Mouse (Mus musculus) gastrocnemius, adult 8-10 months (tissue): ENCODE data around the gene Plcl1. TPM values are rescaled to one million over a fixed set of nuclear protein-coding genes. Genes with fewer than 3 reads are reported as not detected.

Experiments used
- DNase-seq, 2 experiments: peaks; one replicate each; pipeline ENCODE4 v3.0.0; 2022; ENCODE audit warnings: low spot score in 2 of 2
- total RNA-seq, 4 experiments: library from RNA; stranded (reverse); gene quantifications; 2 replicates each; pipeline ENCODE4 v1.2.4; 2022

The Plcl1 gene
- total RNA-seq, 4 experiments from 2014 or later = 3.4 to 4.5 (median 4.3) TPM

DNA sequence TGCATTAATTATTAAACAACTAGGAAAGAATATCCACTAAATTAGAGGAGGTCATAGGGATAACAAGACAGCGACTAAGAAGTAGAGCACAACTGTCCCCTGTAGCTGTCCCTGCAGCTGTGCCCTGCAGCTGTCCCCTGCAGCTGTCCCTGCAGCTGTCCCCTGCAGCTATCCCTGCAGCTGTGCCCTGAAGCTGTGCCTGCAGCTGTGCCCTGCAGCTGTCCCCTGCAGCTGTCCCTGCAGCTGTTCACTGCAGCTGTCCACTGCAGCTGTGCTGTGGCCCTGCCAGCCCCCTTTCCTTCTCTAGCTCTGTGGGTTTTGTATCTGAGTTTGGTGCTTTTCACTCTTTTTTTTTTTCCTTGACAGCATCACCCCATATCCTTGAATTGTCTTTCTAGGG lies 118.2 kb downstream of the Plcl1 start:
- no peak for DNase-seq

DNA sequence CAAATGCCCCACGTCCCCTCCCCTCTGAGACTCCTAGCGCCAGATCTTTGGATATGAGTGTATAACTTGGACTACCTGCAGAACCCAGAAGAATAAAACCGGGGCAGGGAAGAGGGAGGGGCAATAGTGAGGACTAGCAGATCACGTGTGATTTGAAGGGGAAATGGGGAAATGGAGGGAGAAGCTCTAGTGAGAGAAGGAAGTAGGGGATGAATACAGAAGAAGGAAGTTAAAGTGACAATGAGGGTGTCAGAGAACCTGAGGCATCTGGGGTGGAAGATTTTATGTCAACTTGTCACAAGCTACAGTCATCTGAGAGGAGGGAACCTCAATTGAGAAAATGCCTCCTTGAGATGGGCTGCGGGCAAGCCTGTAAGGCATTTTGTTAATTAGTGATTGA lies 119.4 kb downstream of the Plcl1 start:
- DNase-seq = no peak

DNA sequence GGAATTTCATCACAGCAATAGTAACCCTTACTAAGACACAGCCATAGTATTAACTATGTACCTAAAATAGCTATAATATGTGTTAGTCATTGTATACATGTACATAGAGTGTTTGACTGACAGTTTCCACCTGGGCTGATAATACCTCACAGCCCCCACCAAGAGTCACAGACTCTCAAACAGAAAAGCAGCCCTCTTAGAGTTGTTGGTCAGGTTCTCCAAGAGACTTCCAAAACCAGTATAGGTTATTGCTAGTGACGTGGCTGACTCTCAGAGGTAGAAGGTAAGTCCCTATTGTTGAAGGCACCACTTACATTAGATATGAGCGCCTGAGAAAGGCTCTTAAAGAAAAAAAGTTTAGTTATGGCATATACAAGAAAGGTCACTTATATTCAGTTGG lies 120.0 kb downstream of the Plcl1 start:
- DNase-seq = no peak

DNA sequence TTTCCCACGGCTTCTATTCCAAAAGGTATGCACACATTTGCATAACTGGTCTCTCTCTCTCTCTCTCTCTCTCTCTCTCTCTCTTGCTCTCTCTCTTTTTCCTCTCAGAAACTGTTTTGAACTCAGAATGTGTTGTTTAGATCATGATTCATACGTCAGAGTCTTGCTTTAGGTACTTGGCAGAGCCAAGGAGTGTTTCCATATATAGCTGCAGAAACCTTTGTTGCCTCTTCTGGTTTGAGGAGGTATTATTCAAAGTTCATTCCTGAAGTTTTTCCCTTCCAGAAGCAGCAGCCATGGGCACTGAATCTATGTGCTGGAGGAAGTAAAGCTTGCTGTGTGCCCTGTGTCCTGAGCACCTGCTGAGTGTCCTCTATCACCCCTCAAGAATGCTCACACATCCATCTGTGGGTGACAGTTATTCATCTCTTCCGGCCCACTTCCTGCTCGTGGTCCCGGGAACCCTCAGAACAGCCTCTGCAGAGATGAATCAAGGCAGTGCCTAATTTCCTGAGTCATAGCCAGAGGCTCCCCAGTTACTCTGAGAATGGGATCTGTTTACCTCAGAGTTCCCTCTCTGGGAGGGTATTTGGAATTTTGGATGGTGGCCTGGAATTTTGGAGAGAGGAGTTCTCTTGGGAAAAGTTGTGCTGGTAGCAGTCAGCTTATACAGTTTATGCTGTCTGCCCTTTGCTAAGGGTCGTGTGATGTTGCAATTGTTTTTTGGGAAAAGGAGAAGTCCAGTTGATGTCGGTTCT lies 123.0 kb downstream of the Plcl1 start:
- DNase-seq = no peak

DNA sequence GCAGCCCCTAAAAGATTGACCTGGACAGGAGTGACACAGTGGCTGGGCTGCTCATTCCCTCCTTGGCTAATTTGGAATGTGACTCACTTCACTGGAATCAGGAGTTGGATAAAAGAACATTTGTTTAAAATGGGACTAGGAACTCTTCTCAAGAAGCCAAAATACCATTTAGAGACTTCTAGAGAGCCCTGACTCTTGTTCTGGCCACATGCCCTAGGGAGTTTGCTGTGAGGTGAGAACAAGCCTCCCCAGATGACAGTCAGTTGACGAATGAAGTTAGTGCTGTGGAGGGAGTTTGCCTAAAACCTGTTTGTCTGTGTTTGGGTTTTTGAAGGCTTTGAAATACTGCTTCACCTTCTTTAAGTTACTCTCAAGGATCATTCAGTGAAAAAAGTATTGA lies 128.1 kb downstream of the Plcl1 start:
- DNase-seq = no peak

DNA sequence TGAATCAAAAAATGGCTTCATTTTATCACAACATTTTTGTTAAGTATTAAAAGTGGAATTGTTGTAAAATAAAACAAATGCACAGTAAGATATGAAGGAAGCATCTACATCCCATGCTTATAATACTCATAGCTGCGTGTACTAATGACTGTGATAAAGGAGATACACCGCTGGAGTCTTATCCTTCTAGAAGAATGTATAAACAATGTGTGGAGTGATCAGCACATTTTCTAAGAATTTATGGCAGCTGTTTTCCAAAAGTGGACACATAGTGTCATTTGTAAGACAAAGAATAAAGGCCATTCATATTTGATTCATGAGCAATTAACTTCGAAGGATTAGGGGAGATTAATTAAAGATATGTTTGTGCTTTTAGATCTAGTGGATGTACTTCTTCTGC lies 148.7 kb downstream of the Plcl1 start:
- DNase-seq = no peak

DNA sequence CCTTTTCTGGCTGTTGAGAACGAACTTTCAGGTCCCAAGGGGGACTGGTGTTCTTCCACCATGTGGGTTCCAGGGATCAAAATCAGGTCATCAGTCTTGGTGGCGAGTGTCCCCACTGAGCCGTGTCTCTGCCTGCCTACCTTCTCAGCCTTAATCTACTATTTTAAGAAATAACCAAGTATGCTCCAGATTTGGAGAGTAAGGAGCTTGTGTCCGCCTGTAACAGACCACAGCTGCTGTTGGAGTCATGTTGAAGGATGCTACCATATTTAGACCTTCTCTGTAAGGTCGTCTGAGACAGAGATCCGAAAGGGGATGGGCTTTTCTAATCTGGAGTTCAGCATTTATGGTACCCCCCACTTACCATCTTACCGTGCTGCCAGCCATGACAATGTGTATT lies 152.2 kb downstream of the Plcl1 start:
- no peak for DNase-seq

DNA sequence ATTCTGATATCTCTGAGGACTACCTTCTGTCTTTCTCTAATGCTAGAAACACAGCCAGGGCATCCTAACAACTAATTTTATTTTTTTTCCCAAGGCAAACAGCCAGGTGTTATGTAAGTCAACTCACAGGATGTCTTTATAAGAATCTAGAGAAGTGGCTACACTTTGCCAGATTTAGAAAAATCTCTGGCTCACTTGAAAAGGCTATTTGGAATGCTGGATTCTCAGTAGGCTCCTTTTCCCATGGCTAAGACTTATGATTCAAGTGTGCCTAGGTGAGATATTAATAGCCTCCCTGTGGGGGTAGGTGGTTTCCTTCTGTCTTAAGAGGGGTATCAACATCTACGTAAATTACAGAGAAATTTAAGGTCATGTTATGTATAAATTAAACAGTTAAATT lies 152.7 kb downstream of the Plcl1 start:
- no peak for DNase-seq

DNA sequence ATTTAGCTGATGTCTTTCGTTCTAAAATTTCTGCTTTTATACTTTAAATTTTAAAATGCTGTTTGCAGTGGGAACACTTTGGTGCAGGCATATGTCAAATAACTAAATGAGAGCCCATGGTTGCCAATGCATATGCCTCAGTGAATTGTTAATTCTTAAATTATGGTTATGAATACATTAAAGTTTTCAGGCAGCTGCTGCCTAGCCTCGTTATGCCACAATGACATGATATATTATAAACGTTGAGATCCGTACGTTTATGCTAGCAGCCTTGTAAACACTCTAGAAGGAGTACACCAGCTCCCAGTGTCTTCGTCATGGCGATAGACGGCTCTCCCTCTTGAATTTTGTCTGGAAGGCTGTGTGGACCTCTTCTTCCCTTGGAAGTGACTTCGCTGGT lies 154.3 kb downstream of the Plcl1 start:
- DNase-seq = no peak

DNA sequence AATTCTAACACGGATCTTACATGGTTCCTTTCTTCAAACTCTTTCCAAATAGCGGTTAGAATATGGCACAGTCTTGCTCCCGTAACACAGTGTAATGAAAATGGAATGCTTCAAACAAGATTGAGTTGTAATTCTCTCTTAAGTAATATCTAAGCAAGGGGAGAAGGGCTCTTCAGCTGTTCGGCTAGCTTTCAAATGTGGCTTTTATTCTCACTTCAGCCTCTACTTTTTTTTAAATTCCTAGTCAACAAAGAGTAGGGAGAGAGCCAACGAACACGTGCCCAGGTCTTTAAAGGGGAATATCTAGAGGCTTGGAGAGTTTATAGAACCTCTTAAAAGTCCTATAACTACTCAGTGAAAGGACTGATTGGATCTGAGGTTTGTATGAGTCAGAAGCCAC lies 160.2 kb downstream of the Plcl1 start:
- DNase-seq = no peak

DNA sequence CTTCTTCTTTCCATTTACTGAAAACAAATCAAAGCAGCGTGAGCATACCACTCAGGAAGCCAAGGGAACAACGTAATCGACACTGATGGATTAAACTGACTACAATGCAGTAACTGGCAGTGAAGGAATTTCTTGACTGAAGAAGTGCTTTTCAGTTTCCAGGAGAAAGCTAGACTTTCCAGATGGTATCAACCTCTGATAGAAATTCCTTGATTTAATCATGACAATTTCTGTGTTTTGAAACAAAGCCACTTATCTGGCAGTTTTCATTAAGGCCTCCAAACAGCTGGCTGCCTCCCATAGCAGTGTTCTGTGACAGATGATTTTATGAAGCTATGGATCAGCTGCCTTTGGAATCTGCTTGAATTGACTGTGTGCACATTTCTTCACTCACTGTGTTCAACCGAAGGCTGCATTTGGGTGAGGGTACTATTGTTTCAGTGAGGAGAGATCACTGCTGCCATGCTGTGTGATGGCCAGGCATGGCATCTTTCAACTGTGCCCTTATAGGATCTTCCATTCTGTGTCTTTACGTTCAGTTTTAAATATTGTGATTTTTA lies 162.2 kb downstream of the Plcl1 start:
- DNase-seq = no peak

DNA sequence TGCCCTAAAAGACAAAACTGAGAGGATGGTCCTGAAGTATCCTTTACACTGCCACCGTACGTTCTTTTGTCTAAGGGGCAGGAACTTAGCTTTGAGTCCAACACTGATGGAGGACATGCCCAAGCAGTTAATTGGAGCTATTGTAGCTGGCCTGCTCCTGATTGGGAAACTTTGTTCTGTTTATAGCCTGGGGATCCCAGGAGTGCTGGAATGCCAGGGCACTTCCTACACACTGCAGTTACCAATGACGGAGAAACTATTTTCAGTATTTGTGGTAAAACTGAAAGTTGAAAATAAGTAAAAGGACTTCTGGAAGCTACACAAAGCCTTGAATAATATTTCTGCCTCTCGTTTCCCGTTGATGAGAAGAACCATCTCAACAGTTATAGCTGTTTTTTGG lies 164.5 kb downstream of the Plcl1 start:
- no peak for DNase-seq

DNA sequence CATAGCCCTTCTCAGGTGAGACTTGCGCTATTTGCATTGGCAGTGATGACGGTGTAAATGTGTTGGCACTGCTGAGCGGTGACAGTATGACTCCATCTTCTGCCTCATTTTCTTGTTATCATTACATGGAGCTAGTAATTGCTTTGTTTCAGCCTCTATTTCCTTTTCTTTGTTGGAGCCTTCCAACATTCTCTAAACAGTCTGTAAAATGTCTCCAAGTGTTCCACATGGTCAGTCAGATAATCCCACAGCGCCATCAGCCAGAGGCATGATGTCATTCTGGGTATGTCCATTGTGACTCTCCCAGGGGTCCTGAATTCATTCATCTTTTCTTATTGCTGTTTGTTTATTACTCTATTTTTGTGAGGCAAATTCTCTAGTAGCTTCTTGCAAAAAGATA lies 165.7 kb downstream of the Plcl1 start:
- DNase-seq = no peak

DNA sequence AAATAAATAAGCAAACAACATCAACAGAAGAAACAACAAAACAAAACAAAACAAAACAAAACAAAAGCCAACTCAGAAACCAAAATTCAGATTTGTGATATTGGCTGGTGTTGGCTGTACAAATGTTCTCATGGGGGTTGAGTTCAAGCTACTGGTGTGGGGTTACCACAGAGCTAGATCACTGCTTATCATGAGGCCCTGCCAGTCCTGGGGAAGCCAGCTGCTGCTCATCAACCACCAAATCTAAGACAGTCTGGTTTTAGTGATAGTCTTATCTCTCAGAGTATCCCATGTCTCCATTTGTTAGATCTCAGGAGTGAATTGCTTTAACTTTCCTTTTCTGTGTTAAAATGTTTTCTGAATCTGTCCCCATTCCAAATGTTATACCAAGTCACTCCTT lies 166.5 kb downstream of the Plcl1 start:
- no peak for DNase-seq

DNA sequence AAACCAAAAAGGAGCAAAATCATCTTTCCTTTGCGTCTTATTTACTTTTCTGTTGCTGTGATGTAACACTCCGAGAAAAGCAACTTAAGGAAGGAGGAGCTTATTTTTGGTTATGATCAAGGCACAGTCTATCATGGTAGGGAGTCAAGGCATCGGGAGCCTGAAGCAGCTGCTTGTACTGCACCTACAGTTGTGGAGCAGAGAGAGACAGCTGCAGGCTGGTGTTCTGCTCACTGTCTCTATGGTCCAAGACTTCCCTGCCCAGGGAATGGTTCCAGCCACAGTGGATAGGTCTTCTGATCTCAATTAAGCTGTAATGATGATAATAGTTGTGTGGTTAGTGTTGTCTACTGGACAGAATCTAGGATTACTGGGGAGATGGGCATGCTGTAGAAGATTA lies 166.9 kb downstream of the Plcl1 start:
- DNase-seq = no peak

DNA sequence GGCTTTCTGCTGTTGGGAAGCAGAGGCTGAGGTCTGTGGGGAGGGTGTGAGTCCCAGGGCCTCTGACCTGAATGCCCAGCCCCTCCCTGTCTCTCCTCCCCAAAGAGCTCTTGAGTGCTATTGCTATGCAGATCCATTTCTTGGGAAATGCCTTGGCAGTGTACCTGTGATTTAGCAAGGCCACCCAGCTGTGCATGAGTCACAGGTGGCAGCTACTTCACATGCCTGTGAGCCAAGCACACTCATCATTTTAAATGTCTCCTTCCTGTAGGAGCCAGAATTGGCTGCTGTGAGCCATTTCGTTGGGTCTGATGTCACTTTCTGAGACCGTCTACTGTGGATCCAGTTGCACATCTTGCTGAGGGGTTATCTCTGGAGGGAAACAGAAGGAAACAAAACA lies 170.2 kb downstream of the Plcl1 start:
- DNase-seq = peak; percentile 58 to 75

DNA sequence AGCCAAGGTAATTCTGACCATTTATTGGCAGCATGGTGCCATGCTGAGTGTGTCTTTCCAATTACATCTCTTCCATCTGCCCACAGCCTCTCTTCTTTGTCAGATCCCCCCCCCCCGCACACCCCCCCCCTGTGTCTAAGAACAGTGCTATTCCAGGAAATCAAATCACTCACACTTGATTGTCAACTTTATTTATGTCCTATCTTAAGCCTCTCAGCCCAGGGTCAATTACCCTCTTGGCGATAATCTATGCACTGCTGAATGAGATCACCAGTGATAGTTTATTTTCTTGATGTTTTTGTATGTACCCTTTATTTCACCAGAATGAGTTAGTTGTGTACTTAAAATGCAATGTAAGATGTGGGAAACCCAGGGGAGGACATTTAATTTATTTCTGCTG lies 176.0 kb downstream of the Plcl1 start:
- no peak for DNase-seq

DNA sequence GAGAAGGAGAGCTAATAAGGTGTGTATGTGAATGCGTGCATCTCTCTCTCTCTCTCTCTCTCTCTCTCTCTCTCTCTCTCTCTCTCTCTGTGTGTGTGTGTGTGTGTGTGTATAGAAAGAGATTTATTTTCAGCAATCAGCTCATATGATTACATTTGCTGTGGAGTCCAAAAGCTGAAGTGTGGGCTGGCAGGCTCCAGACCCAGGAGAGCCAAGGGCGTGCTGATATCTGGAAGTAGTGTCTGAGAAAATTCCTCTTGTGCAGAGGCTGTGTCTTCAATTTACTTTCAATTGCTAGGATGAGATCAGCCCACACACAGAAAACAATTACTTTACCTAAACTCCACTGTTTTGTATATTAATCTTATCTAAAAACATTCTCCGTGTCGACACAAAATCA lies 179.7 kb downstream of the Plcl1 start:
- peak in 1 of 2 experiments; percentile 18 for DNase-seq

DNA sequence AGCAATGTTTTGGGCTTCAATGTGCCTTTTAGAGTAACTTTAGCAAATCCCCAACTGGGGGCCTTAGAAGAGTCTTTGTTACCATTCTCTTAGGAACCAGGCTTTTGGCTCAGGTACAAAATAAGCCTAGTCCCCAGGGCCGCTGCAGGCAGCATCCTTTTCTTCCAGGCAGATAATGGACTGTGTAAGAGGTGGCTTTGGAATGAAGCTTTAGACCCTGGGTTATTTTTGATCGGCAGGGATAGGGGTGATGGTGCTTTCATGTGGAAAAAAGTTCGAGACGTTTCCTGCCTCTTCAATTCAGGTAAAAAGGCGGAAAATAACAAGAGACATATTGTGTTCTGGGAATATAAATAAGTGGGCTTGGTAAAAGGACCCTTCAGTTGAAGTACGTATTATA lies 182.4 kb downstream of the Plcl1 start:
- no peak for DNase-seq

DNA sequence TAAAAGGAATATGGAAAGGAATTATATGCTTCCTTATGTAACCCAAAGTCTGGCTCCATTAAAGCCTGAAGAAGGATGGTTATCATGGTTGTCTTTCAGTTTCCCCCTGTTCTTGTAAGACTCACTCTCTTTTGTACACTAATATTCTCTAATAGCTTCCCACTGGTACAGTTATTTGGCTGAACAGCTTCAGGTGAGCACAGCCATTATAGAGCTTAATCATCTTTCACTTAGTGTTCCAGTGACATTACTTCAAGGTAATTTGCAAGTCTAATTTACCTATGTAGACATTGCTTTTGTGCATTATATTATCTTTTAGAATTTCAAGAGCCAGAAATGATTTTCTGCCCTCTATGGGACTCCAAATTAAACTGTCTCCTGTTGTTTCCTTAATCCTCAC lies 184.3 kb downstream of the Plcl1 start:
- DNase-seq = no peak

DNA sequence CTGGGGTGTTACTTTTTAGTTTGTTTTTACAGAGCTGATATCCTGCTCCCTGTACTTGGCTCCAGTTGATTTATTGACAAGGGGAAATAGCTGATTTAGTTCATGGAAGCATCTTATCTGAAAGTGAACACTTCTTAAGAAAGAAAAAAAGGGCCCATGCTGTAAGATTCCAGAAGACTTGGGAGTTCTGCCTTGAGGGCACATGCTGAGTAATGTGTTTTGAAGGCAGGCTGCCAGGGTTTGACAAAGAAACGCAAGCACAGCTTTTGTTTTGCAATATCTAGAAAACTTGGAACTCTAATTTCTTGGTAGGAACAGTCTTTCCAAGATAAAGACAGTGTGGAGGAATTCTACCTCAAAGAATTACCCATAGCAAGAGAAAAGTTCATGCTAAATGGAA lies 194.8 kb downstream of the Plcl1 start:
- DNase-seq = no peak

DNA sequence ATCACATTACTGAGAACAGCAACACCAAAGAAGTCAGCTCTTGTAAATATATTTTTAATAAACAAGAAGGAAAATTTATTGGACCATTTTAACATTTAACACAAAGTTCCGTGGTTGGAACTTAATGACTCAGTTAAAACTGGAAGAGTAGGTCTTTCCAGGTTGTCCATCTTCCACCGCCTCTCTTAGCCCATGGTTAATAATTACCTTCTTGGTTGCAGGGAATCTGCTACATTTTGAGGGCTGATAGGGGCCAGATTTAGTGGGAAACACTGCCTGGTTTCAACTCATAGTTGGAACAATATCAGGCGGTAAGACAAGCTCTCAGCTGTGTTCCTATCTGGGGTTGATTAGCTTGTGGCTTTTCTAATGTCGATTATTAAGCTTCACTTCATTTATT lies 198.9 kb downstream of the Plcl1 start:
- DNase-seq = no peak

DNA sequence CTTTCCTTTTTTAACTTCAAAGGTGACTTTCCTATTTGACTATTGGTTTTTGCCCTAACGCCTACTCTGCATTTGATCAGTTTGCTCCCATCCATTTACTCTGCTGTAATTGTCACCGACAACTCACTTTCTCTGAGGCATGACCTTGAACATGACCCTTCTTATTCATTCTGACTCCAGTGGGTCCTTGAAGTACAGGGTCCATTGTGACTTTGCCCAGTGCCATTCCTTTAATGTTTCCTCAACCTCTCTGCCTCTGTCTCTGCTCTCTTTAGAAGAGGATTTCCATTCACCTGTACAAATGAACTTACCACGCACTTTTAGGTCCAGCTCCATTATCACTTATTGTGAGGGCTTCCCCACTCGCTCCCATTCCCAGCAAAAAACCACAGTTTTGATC lies 199.7 kb downstream of the Plcl1 start:
- no peak for DNase-seq

DNA sequence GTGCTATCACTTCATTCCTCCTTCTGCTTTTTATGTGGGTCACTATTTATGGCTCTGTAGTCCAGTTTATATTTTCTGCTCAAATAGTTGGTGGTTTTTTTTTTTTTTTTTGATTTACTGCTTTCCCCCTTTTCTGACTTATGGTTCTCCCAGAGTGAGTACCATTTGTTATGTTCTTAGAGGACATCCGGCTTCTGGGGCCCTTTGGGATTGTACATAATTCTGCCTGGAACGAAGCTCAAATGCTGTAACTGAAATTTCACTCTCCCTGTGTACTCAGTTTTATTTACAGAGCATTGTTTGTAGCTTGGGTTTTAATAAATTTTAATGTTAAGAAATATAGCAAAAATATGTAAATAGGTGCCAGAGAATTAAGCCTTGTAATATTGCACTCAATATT lies 200.2 kb downstream of the Plcl1 start:
- DNase-seq = no peak
